Mouse (Mus musculus): Measurements from ENCODE around the gene Esx1.

- TF ChIP-seq CTCF (IDR thresholded peaks at IDR 0.05; ENCODE audit: low read depth, low read length) (no peak), POLR2A (IDR thresholded peaks at IDR 0.05; ENCODE audit: insufficient read depth, low read length) (no peak), EP300 (IDR thresholded peaks at IDR 0.05; ENCODE audit: insufficient read depth, low read depth, low read length) (no peak)
Observed at GRCm38 (mm10) chrX:137160971-137161370, 39.1 kb upstream of the Esx1 start.

Data from ES-Bruce4 (cell line).